Mouse (Mus musculus): ENCODE data around the gene Ccdc3. TPM values are rescaled to one million over a fixed set of nuclear protein-coding genes. Genes with fewer than 3 reads are reported as not detected.

Ccdc3 gene
- polyA plus RNA-seq, 1 experiment from 2014 or later: 12.4 TPM

GRCm38 (mm10) chr2:5262279-5262678, 124.7 kb downstream of the Ccdc3 start:
- Histone ChIP-seq H3K9me3 (ENCODE audit: control insufficient read depth, low read length) (peaks cover 3% of the 10 kb centered on the region; the same call in 1 of the 2 replicates), H3K27me3 (ENCODE audit: control insufficient read depth, insufficient read depth, low read length) (no peaks in the 10 kb centered on the region), H3K4me1 (ENCODE audit: control insufficient read depth, insufficient read depth, low read length) (no peaks in the 10 kb centered on the region), H3K9ac (ENCODE audit: low read depth, low read length) (no peak overlapping the region), H3K4me3 (ENCODE audit: low read length) (no peak overlapping the region), H3K36me3 (ENCODE audit: control insufficient read depth, insufficient read depth, low read length) (no peaks in the 10 kb centered on the region), H3K27ac (ENCODE audit: low read depth, low read length) (no peak overlapping the region), H3K4me2 (replicated peaks; ENCODE audit: low read depth, low read length) (no peak overlapping the region)
- ATAC-seq (ENCODE audit: low FRiP score, low TSS enrichment): no peak
- 95% methylated on average over 2 of the region's 2 CpGs for WGBS

GRCm38 (mm10) chr2:5267980-5268379, 130.4 kb downstream of the Ccdc3 start:
- H3K27ac ChIP-seq (ENCODE audit: low read depth, low read length): no peak overlapping the region
- H3K9ac ChIP-seq (ENCODE audit: low read depth, low read length): no peak overlapping the region
- no peak overlapping the region for H3K4me3 ChIP-seq (ENCODE audit: low read length)
- no peaks in the 10 kb centered on the region for H3K27me3 ChIP-seq (ENCODE audit: control insufficient read depth, insufficient read depth, low read length)
- H3K9me3 ChIP-seq (ENCODE audit: control insufficient read depth, low read length): no peaks in the 10 kb centered on the region
- no peaks in the 10 kb centered on the region for H3K36me3 ChIP-seq (ENCODE audit: control insufficient read depth, insufficient read depth, low read length)
- H3K4me2 ChIP-seq (replicated peaks; ENCODE audit: low read depth, low read length): no peak overlapping the region
- no peaks in the 10 kb centered on the region for H3K4me1 ChIP-seq (ENCODE audit: control insufficient read depth, insufficient read depth, low read length)
- WGBS: 51% methylated on average over 2 of the region's 2 CpGs
- peak; percentile 39; the same call in 1 of the 2 replicates for ATAC-seq (ENCODE audit: low FRiP score, low TSS enrichment)

Other genes with a start within 250 kb of the Ccdc3 start
- 36.8 and 43.4 TPM in 2 replicates for gene Phyh, start 218.8 kb upstream of the Ccdc3 start, polyA plus RNA-seq (2014; fragmentation: Nextera tagmentation; extraction: Ambion mirVana)
- not detected in 2 replicates for gene Ucma, start 161.7 kb upstream of the Ccdc3 start, polyA plus RNA-seq (2014; fragmentation: Nextera tagmentation; extraction: Ambion mirVana)
- 30.5 and 46.4 TPM in 2 replicates for gene Mcm10, start 125.0 kb upstream of the Ccdc3 start, polyA plus RNA-seq (2014; fragmentation: Nextera tagmentation; extraction: Ambion mirVana)
- gene Optn, start 73.7 kb upstream of the Ccdc3 start, polyA plus RNA-seq (2014; fragmentation: Nextera tagmentation; extraction: Ambion mirVana): 4.0 and 7.6 TPM in 2 replicates

Measured in kidney, embryonic 14.5 days (tissue).